Mouse (Mus musculus) heart, embryonic 15.5 days (tissue): ENCODE data around the gene Helq. TPM values are rescaled to one million over a fixed set of nuclear protein-coding genes. Genes with fewer than 3 reads are reported as not detected.

ENCODE experiments used
- ATAC-seq: fragments of 200-750 bp; cut with Nextera tagmentation; replicated peaks from 2 replicates; pipeline ENCODE4 v1.8.0; 2017; ENCODE audit warnings: low read depth, moderate TSS enrichment; ENCODE audit not compliant: insufficient number of reproducible peaks, insufficient read depth, low FRiP score
- H3K27ac ChIP-seq: fragments of 300-500 bp; sonication (generic); 2 replicates; pipeline ENCODE4 v1.5.1; 2015; ENCODE audit warnings: mild to moderate bottlenecking, inconsistent platforms
- H3K27me3 ChIP-seq: fragments of 300-500 bp; sonication (generic); 2 replicates; pipeline ENCODE4 v1.6.1; 2015; ENCODE audit warnings: inconsistent platforms
- H3K36me3 ChIP-seq: fragments of 300-500 bp; sonication (generic); 2 replicates; pipeline ENCODE4 v1.6.1; 2015; ENCODE audit warnings: mild to moderate bottlenecking, inconsistent platforms
- H3K4me1 ChIP-seq: fragments of 300-500 bp; sonication (generic); replicated peaks from 2 replicates; pipeline ENCODE4 v1.6.1; 2015; ENCODE audit warnings: inconsistent platforms
- H3K4me2 ChIP-seq: fragments of 300-500 bp; sonication (generic); 2 replicates; pipeline ENCODE4 v1.6.1; 2015; ENCODE audit warnings: inconsistent platforms, mild to moderate bottlenecking, moderate library complexity
- H3K4me3 ChIP-seq: fragments of 300-500 bp; sonication (generic); 2 replicates; pipeline ENCODE4 v1.5.1; 2015; ENCODE audit warnings: mild to moderate bottlenecking, inconsistent platforms
- H3K9ac ChIP-seq: fragments of 300-500 bp; sonication (generic); 2 replicates; pipeline ENCODE4 v1.6.1; 2015; ENCODE audit warnings: mild to moderate bottlenecking, inconsistent platforms
- H3K9me3 ChIP-seq: fragments of 300-500 bp; sonication (generic); replicated peaks from 2 replicates; pipeline ENCODE4 v1.6.1; 2016; ENCODE audit warnings: inconsistent platforms
- WGBS: fragments of 180-500 bp; shearing (Covaris S2); methylation state at CpG from one replicate; pipeline ENCODE4 v1.1.7; 2015; ENCODE audit warnings: mixed read lengths; 5-methylcytosine and 5-hydroxymethylcytosine counted together
- polyA plus RNA-seq: library from polyadenylated mRNA; unstranded; fragments of >200 nt; fragmentation: Nextera tagmentation; extraction: Ambion mirVana; gene quantifications from 2 replicates; pipeline ENCODE4 v1.2.1, GENCODE M21; 2015

Gene Helq
- polyA plus RNA-seq, 1 experiment from 2014 or later = 9.2 TPM

- H3K27me3 ChIP-seq = no peaks in the 10 kb centered on the region
- no peaks in the 10 kb centered on the region for H3K4me1 ChIP-seq
- no peaks in the 10 kb centered on the region for H3K9me3 ChIP-seq
- H3K9ac ChIP-seq = no peak overlapping the region
- ATAC-seq = no peak
- WGBS = 67% methylated on average over 7 of the region's 7 CpGs
- no peak overlapping the region for H3K27ac ChIP-seq
- H3K4me2 ChIP-seq = no peak overlapping the region
- no peaks in the 10 kb centered on the region for H3K36me3 ChIP-seq
- no peak overlapping the region for H3K4me3 ChIP-seq
These were observed 28.1 kb upstream of the Helq start for GRCm38 (mm10) chr5:100826531-100826930.

GRCm38 (mm10) chr5:100825975-100826374, 27.6 kb upstream of the Helq start:
- ATAC-seq = no peak
- no peaks in the 10 kb centered on the region for H3K9me3 ChIP-seq
- no peaks in the 10 kb centered on the region for H3K36me3 ChIP-seq

GRCm38 (mm10) chr5:100822826-100823225, 24.4 kb upstream of the Helq start:
- Histone ChIP-seq H3K9me3 (no peaks in the 10 kb centered on the region), H3K4me1 (peaks cover 4% of the 10 kb centered on the region; the same call in 1 of the 2 replicates), H3K27me3 (no peaks in the 10 kb centered on the region), H3K4me2 (no peak overlapping the region), H3K4me3 (no peak overlapping the region), H3K27ac (no peak overlapping the region), H3K9ac (no peak overlapping the region), H3K36me3 (no peaks in the 10 kb centered on the region)
- no peak for ATAC-seq
- WGBS = 76% methylated on average over 7 of the region's 7 CpGs

More at GRCm38 (mm10) chr5:100825975-100826374, 27.6 kb upstream of the Helq start:
- Histone ChIP-seq H3K4me1 (no peaks in the 10 kb centered on the region), H3K27ac (no peak overlapping the region), H3K9ac (no peak overlapping the region), H3K4me3 (no peak overlapping the region), H3K27me3 (no peaks in the 10 kb centered on the region), H3K4me2 (no peak overlapping the region)
- 20% methylated on average over 2 of the region's 2 CpGs for WGBS

- 76% methylated on average over 8 of the region's 8 CpGs for WGBS
- H3K27me3 ChIP-seq = no peaks in the 10 kb centered on the region
- no peak overlapping the region for H3K9ac ChIP-seq
- no peaks in the 10 kb centered on the region; the same call in 1 of the 2 replicates for H3K36me3 ChIP-seq
- H3K27ac ChIP-seq = no peak overlapping the region; the same call in 1 of the 2 replicates
- no peaks in the 10 kb centered on the region for H3K9me3 ChIP-seq
- H3K4me2 ChIP-seq = peak overlapping the region; percentile 78
- peaks cover 4% of the 10 kb centered on the region; the same call in 1 of the 2 replicates for H3K4me1 ChIP-seq
- no peak for ATAC-seq
- peak overlapping the region; percentile 94 for H3K4me3 ChIP-seq
These were observed 23.0 kb upstream of the Helq start for GRCm38 (mm10) chr5:100821375-100821774.

GRCm38 (mm10) chr5:100820483-100821184, 22.2 kb upstream of the Helq start, which contains the start of gene Abraxas1:
Gene Abraxas1, minus strand, starts transcription at chr5:100820965.
- peak within 1 kb of the TSS; percentile 96 for H3K9ac ChIP-seq
- H3K36me3 ChIP-seq = peaks cover 4% of the 10 kb centered on the region
- peak within 1 kb of the TSS; percentile 78 for H3K4me2 ChIP-seq
- peaks cover 4% of the 10 kb centered on the region; the same call in 1 of the 2 replicates for H3K4me1 ChIP-seq
- peak within 1 kb of the TSS; percentile 91 for H3K27ac ChIP-seq
- under 1% methylated on average over 61 of the region's 63 CpGs for WGBS
- no peaks in the 10 kb centered on the region for H3K9me3 ChIP-seq
- peak within 1 kb of the TSS; percentile 94 for H3K4me3 ChIP-seq
- ATAC-seq = peak; percentile 94
- H3K27me3 ChIP-seq = no peaks in the 10 kb centered on the region

GRCm38 (mm10) chr5:100819568-100820480, 21.4 kb upstream of the Helq start:
- peak overlapping the region; percentile 94 for H3K4me3 ChIP-seq
- H3K9ac ChIP-seq = peak overlapping the region; percentile 96
- H3K27me3 ChIP-seq = no peaks in the 10 kb centered on the region
- H3K27ac ChIP-seq = peak overlapping the region; percentile 91
- H3K4me1 ChIP-seq = peaks cover 4% of the 10 kb centered on the region; the same call in 1 of the 2 replicates
- H3K36me3 ChIP-seq = peaks cover 7% of the 10 kb centered on the region
- H3K4me2 ChIP-seq = peak overlapping the region; percentile 78
- H3K9me3 ChIP-seq = no peaks in the 10 kb centered on the region
- ATAC-seq = no peak
- WGBS = 25% methylated on average over 16 of the region's 16 CpGs

GRCm38 (mm10) chr5:100818341-100818740, 19.9 kb upstream of the Helq start:
- H3K9me3 ChIP-seq = no peaks in the 10 kb centered on the region
- no peaks in the 10 kb centered on the region for H3K27me3 ChIP-seq
- no peak overlapping the region for H3K4me2 ChIP-seq
- peaks cover 4% of the 10 kb centered on the region; the same call in 1 of the 2 replicates for H3K4me1 ChIP-seq
- H3K4me3 ChIP-seq = no peak overlapping the region
- no peak for ATAC-seq
- H3K9ac ChIP-seq = no peak overlapping the region
- 71% methylated on average over 4 of the region's 4 CpGs for WGBS
- H3K27ac ChIP-seq = no peak overlapping the region
- peaks cover 18% of the 10 kb centered on the region for H3K36me3 ChIP-seq

- no peak for ATAC-seq
- 76% methylated on average over 5 of the region's 5 CpGs for WGBS
- H3K27me3 ChIP-seq = no peaks in the 10 kb centered on the region
- peaks cover 32% of the 10 kb centered on the region; the same call in 1 of the 2 replicates for H3K36me3 ChIP-seq
- peaks cover 8% of the 10 kb centered on the region for H3K4me1 ChIP-seq
- H3K4me2 ChIP-seq = no peak overlapping the region
- no peaks in the 10 kb centered on the region for H3K9me3 ChIP-seq
- no peak overlapping the region for H3K27ac ChIP-seq
- H3K9ac ChIP-seq = no peak overlapping the region
- H3K4me3 ChIP-seq = no peak overlapping the region
These were observed 4.3 kb downstream of the Helq start for GRCm38 (mm10) chr5:100794084-100794483.

GRCm38 (mm10) chr5:100792261-100792660, 6.1 kb downstream of the Helq start:
- Histone ChIP-seq H3K4me1 (peaks cover 1% of the 10 kb centered on the region), H3K36me3 (peaks cover 42% of the 10 kb centered on the region), H3K27ac (no peak overlapping the region), H3K9ac (no peak overlapping the region), H3K4me3 (no peak overlapping the region), H3K27me3 (no peaks in the 10 kb centered on the region), H3K4me2 (no peak overlapping the region), H3K9me3 (no peaks in the 10 kb centered on the region)
- ATAC-seq = no peak
- WGBS = 90% methylated on average over 7 of the region's 7 CpGs

GRCm38 (mm10) chr5:100787527-100787926, 10.9 kb downstream of the Helq start:
- no peak overlapping the region for H3K9ac ChIP-seq
- no peak overlapping the region for H3K4me3 ChIP-seq
- no peaks in the 10 kb centered on the region for H3K9me3 ChIP-seq
- H3K4me2 ChIP-seq = no peak overlapping the region
- peaks cover 70% of the 10 kb centered on the region for H3K36me3 ChIP-seq
- WGBS = 90% methylated on average over 9 of the region's 9 CpGs
- H3K27me3 ChIP-seq = no peaks in the 10 kb centered on the region
- no peaks in the 10 kb centered on the region for H3K4me1 ChIP-seq
- ATAC-seq = no peak
- H3K27ac ChIP-seq = no peak overlapping the region

GRCm38 (mm10) chr5:100779002-100779401, 19.4 kb downstream of the Helq start:
- no peak overlapping the region for H3K4me3 ChIP-seq
- peaks cover 44% of the 10 kb centered on the region for H3K36me3 ChIP-seq

More at GRCm38 (mm10) chr5:100779002-100779401, 19.4 kb downstream of the Helq start:
- no peak for ATAC-seq
- no peaks in the 10 kb centered on the region for H3K9me3 ChIP-seq
- H3K9ac ChIP-seq = no peak overlapping the region
- 93% methylated on average over 13 of the region's 13 CpGs for WGBS
- H3K27me3 ChIP-seq = no peaks in the 10 kb centered on the region
- H3K4me1 ChIP-seq = peaks cover 3% of the 10 kb centered on the region; the same call in 1 of the 2 replicates
- H3K4me2 ChIP-seq = no peak overlapping the region
- H3K27ac ChIP-seq = no peak overlapping the region
